Mouse (Mus musculus) erythroblast, embryonic 14.5 days (primary cell): ENCODE measurements at regions not wholly inside any gene's neighbourhood (a gene's known extent, or its start where the extent isn't known, plus 50 kb on each side); places are given as distances from the start of the nearest gene placed in this dataset.

Experiments used
- H3K27me3 ChIP-seq: 2 replicates; pipeline ENCODE4 v1.6.1; 2012; ENCODE audit warnings: inconsistent platforms; ENCODE audit not compliant: control insufficient read depth
- H3K36me3 ChIP-seq: 2 replicates; pipeline ENCODE4 v1.6.1; 2012; ENCODE audit warnings: mild to moderate bottlenecking, inconsistent platforms; ENCODE audit not compliant: control insufficient read depth
- H3K4me1 ChIP-seq: 2 replicates; pipeline ENCODE4 v1.6.1; 2012; ENCODE audit warnings: inconsistent platforms; ENCODE audit not compliant: control insufficient read depth
- H3K4me3 ChIP-seq: replicated peaks from 2 replicates; pipeline ENCODE3; 2012; ENCODE audit warnings: moderate library complexity, mild to moderate bottlenecking, inconsistent platforms
- H3K9me3 ChIP-seq: 2 replicates; pipeline ENCODE4 v1.6.1; 2012; ENCODE audit warnings: low read length, inconsistent platforms, mixed read lengths; ENCODE audit not compliant: control insufficient read depth
- GATA1 ChIP-seq: IDR thresholded peaks from 2 replicates; pipeline ENCODE4 v1.6.1; 2012; ENCODE audit warnings: low read length, inconsistent platforms, mixed read lengths
- TAL1 ChIP-seq: IDR thresholded peaks from 3 replicates; pipeline ENCODE4 v1.6.1; 2012; ENCODE audit warnings: low read length, inconsistent platforms, mixed read lengths

DNA sequence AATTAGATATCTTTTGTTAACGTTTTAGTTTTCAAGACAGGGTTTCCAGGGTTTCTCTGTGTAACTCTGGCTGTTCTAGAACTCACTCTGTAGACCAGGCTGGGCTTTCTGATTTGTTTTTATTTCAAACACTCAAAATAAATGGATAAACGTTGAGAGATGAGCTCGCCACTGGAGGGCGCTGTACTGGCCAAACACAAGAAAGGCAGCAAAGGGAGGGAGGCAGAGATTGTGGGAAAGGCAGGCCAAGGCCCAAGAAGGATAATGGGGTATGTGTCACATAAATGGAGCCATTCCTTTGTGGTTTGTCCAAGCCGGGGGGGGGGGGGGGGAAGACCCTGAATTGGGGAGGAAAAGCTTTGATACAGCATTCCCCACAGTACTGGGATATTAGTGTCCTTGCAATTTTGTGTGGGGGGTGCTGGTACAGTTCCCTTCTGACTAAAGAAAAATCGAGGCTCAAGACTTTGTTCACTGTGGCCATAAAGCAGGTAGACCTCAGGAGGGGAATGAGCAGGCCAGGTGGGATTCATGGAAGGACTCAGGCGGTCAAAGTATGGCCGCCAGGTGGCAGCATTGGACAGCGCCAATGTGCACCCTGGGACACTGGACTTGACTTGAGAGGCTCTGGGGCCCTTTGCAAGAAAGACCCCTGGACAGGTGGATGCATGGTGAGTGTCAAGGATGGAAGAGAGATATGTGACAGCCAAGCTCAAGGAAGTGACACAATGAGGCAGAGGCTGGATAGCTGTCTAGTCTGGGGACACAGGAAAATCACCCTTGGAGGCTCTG is 69.7 kb upstream of the Col1a1 start:
- Histone ChIP-seq H3K27me3 (no peaks in the 10 kb centered on the region), H3K36me3 (no peaks in the 10 kb centered on the region), H3K4me1 (no peaks in the 10 kb centered on the region), H3K4me3 (no peak overlapping the region), H3K9me3 (no peaks in the 10 kb centered on the region; the same call in 1 of the 2 replicates)
- TF ChIP-seq GATA1 (no peak), TAL1 (no peak)

DNA sequence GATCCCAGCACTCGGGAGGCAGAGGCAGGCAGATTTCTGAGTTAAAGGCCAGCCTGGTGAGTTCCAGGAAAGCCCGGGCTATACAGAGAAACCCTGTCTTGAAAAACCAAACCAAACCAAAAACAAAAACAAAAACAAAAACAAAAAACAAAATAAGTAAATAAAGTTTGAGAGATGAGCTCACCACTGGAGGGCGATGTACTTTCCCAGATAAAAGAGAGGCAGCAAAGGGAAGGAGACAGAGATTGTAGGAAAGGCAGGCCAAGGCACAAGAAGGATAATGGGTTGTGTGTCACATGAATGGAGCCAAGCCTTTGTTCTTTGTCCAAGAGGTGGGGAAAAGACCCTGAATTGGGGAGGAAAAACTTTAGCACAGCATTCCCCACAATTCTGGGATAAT is 67.6 kb upstream of the Tmem92 start:
- TF ChIP-seq TAL1 (no peak), GATA1 (no peak)
- peaks cover 6% of the 10 kb centered on the region for H3K4me1 ChIP-seq
- H3K36me3 ChIP-seq = no peaks in the 10 kb centered on the region
- H3K4me3 ChIP-seq = no peak overlapping the region
- no peaks in the 10 kb centered on the region for H3K9me3 ChIP-seq
- H3K27me3 ChIP-seq = no peaks in the 10 kb centered on the region

DNA sequence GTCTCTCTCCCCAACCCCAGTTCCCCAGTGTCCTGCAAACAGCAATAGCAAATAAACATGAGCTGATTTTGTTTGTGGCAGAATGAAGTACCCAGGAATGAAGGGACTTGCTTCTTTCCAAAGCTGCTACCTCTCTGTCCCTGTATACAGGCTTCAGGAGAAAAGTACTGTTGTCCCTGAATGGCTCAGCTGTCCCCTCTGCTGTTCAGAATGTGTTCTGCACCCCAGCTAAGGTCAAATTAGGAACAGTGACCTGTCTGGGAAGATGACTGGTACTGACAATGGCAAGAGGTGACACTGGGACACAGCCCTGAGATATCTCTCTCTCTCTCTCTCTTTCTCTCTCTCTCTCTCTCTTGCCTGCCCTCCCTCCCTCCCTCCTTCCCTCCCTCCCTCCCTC is 56.6 kb upstream of the Tmem92 start:
- H3K4me3 ChIP-seq = no peak overlapping the region
- H3K36me3 ChIP-seq = no peaks in the 10 kb centered on the region
- no peak for TF ChIP-seq TAL1
- no peak for TF ChIP-seq GATA1
- no peaks in the 10 kb centered on the region for H3K4me1 ChIP-seq
- no peaks in the 10 kb centered on the region for H3K27me3 ChIP-seq
- H3K9me3 ChIP-seq = no peaks in the 10 kb centered on the region

DNA sequence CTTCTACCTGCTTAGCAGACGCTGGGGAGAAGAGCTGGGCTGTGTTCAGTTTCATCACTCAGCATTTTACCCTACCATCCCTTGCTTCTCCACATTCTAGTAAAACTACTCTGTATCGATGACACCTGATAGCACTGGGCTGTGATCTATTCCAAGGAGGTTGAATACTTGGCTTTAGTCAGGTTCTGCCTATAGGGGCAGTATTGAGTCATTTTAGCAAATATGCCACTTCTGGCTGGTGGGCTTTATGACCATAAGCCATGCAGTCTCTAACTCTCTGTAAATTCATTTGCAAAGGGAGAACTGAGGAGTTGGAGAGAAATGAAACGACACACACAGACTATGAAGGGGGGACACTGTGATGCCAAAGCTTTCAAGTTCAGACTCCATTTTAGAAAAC is 55.6 kb upstream of the Tmem92 start:
- H3K27me3 ChIP-seq = no peaks in the 10 kb centered on the region
- H3K36me3 ChIP-seq = no peaks in the 10 kb centered on the region
- no peaks in the 10 kb centered on the region for H3K4me1 ChIP-seq
- TF ChIP-seq GATA1 = no peak
- TF ChIP-seq TAL1 = no peak
- no peaks in the 10 kb centered on the region for H3K9me3 ChIP-seq
- H3K4me3 ChIP-seq = no peak overlapping the region

DNA sequence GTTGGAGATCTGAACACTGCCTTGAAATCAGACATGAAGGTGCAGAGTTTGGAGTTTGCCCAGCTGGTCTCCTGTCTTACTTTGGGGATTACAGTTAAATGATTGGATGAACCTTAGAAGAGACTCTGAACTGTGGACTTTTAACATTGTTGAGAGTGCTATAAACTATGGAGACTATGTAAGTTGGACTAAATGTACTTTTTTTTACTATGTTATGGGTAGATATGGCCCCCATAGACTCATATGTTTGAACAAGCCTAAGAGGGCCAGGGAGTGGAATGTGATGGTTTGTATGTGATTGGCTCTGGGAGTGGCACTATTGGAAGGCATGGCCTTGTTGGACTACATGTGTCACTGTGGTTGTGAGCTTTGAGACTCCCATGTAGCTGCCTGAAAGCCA is 53.8 kb upstream of the Tmem92 start:
- Histone ChIP-seq H3K4me1 (no peaks in the 10 kb centered on the region), H3K4me3 (no peak overlapping the region)
- TF ChIP-seq GATA1 (no peak), TAL1 (no peak)

DNA sequence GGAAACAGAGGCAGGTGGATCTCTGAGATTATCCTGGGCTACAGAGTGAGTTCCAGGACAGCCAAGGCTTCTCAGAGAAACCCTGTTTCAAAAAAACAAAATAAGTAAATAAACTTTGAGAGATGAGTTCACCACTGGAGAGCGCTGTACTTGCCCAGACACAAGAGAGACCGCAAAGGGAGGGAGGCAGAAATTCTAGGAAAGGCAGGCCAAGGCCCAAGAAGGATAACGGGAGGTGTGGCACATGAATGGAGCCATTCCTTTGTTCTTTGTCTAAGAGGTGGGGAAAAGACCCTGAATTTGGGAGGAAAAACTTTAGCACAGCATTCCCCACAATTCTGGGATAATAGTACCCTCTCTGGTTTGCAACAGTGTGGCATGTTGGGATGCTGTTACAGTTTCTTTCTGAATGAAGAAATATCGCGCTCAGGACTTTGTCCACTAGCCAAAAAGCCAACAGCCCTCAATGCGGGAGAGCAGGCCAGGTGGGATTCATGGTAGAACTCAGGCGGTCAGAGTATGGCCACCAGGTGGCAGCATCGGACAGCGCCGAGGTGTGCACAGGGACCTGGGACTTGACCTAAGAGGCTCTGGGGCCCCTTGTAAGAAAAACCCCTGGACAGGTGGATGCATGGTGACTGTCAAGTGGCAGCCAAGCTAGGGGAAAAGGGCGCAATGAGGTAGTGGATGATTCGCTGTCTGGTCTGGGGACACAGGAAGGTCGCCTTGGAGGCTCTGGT is 49.9 kb upstream of the Tmem92 start:
- Histone ChIP-seq H3K36me3 (no peaks in the 10 kb centered on the region), H3K9me3 (no peaks in the 10 kb centered on the region)
- TF ChIP-seq TAL1 (no peak), GATA1 (no peak)

More for the DNA sequence above, 53.8 kb upstream of the Tmem92 start:
- H3K9me3 ChIP-seq = no peaks in the 10 kb centered on the region
- no peaks in the 10 kb centered on the region for H3K27me3 ChIP-seq
- no peaks in the 10 kb centered on the region for H3K36me3 ChIP-seq

More for the DNA sequence above, 49.9 kb upstream of the Tmem92 start:
- no peak overlapping the region for H3K4me3 ChIP-seq
- H3K27me3 ChIP-seq = no peaks in the 10 kb centered on the region
- H3K4me1 ChIP-seq = no peaks in the 10 kb centered on the region
